Mouse (Mus musculus) adrenal gland, postnatal 4 days (tissue): ENCODE results near the gene Marveld1. TPM values are rescaled to one million over a fixed set of nuclear protein-coding genes. Genes with fewer than 3 reads are reported as not detected.

Experiments used
- DNase-seq, 2 experiments: peaks; one replicate each; pipeline ENCODE4 v3.0.0; 2021 to 2022; ENCODE audit warnings: low spot score in 2 of 2, mixed read lengths in 2 of 2
- total RNA-seq, 2 experiments: library from RNA; stranded (reverse); gene quantifications; 2 replicates each; pipeline ENCODE4 v1.2.3; 2021

Marveld1 gene
- total RNA-seq, 2 experiments from 2014 or later: 45.5 to 47.2 TPM

DNA sequence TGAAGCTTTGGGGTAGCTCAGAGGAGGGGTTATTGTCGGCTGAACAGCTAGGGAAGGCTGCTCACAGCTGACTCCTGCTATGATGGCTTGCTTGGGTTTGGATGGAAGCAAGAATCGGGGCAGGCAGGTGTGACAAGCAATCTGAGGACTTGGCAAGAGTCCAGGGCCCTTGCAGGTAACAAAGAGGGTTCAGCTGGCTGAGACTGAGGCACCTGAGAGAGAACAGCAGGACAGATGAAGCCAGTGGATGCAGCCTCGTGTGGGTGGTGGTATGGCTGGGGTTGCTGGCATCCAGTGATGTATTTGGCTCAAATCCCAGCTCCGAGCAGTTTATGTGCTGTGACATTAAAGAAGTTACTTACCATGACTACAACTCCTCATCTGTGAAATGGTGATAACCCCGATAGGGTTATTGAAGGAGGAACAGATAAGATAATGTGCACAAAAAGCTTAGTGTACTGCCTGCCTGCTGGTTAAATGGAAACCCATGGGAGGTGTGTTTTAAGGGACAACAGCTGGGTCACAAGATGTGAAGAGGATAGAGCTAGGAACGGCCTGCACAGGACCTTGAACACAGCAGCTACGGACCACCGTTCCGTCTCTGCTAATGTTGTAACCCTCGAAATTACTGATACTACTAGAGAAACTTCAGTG, 22.2 kb downstream of the Marveld1 start:
- no peak for DNase-seq

GRCm38 (mm10) chr19:42170025-42170969, 23.1 kb downstream of the Marveld1 start:
- peak; percentile 78 to 79 for DNase-seq

DNA sequence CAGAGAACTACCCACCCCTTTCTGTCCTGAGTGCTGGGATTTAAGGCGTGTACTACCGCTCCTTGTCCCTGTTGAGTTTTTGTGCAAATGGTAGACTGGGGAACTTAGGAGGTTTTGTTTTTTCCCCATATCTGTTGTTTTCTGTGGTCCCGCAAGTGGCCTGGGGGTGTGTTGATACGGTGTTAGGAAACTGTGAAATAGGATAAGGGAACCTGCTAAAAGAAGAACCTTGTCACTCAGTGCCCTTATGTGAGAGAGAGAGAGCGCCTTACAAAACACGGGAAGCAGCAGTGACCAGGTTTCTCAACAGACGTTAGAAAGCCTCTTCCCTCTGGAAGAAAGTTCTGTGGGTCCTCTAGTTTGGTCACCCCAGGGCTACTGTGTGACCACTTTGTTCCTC, 29.6 kb downstream of the Marveld1 start:
- no peak for DNase-seq

GRCm38 (mm10) chr19:42177461-42177860, 30.3 kb downstream of the Marveld1 start:
- DNase-seq: no peak

DNA sequence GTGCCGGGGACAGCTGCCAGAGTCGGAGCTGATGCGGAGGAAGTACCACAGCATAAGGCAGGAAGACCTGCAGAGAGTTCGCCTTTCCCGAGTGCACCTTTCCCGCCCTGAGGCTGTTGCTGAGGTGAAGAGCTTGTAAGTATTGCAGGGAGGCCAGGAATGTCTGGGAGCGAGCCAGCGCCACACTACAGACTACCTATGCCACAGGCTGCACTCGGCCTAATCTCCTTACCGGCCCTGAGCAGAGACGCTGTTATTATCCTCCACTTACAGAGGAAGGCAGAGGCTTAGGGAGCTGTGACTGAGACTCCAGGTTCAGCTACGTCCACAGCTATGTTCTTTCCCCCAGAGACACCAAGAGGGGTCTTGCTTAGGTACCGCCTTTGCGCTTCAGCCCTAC, 32.2 kb downstream of the Marveld1 start:
- no peak for DNase-seq

DNA sequence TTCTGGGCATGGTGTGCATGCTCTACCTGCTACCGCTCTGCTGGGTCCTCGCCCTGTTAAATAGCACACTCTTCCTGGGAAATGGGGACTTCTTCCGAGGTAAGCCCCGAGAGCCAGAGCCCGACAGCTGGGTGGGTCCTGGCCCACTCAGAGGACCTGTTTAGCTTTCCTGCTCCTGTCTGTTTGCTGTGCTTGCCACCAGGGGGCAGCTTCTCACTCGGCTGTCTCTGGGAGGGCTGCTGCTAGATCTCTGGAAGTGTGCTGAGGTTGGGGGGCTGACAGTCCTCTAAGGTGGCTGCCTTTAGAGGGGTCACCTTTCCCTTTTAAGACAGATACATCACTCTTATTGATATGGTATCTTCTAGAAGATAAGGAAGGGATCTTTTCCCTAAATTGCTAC, 35.5 kb downstream of the Marveld1 start:
- DNase-seq: no peak

DNA sequence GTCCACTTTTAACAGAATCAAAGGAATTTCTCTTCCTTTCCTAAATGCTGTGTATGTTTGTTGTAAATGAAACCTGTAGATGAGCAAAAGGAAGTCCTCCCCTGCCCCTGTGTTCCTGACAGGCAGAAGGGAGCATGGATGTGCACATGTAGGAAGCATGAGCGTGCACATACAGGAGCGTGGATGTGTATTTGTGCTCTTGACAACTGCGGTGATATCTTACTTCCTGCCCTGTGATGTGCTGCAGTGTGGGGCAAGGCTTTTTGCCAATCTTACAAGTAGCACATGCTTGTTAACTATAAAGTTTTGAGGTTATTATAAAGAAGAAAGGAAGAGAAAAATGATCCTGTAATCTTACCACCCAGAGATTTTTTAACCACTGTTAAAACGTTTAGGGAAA, 42.5 kb downstream of the Marveld1 start:
- DNase-seq: no peak

GRCm38 (mm10) chr19:42190494-42190893, 43.3 kb downstream of the Marveld1 start:
- DNase-seq: peak in 1 of 2 experiments; percentile 46

DNA sequence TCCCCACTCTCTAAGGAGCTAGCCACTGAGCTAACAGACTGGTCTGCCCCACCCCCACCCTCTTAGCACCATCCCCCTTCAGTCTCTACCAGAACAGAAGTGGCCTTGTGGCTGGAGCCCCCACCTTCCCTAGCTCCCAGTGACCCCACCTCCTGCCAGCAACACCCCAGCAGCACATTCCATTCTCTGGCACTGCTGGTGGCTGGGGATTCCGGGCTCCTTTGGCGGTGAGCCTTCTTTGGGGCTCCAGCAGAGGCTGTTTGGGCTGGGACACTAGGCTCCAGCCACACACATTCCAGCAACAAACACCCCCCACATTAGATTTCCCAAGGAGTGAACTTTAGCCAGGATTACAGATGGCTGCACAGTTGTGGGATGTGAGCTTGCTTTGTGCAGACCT, 46.1 kb downstream of the Marveld1 start:
- DNase-seq: no peak

DNA sequence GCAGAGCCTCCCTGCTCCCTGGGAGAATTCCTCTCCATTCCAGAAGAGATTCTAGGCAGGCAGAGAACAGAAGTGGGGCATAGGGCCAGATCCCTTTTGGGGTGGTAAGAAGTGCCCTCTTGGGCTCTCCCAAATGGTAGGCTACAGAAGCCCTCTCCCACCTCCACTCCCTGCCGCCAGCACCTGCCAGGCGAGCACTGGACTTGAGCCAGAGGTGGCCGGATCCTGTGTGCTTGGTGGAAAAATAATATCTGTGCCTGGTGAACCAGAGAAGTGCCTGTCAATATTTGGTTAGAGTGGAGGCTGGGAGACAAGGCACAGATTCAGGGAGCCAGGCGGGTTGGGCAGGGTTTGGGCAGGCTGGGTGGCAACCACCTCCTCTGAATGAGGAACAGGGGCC, 49.2 kb downstream of the Marveld1 start:
- no peak for DNase-seq

GRCm38 (mm10) chr19:42197066-42197465, 49.9 kb downstream of the Marveld1 start:
- DNase-seq: no peak

- DNase-seq: no peak
Observed at GRCm38 (mm10) chr19:42198026-42198425, 50.8 kb downstream of the Marveld1 start.

Other genes starting within 250 kb of the Marveld1 start
- 100 to 1,000 TPM; 411 to 420 TPM for gene Pgam1, start 235.5 kb upstream of the Marveld1 start, total RNA-seq
- 10 to 100 TPM; 30.1 to 33.8 TPM for gene Exosc1, start 214.0 kb upstream of the Marveld1 start, total RNA-seq
- 10 to 100 TPM; 43.4 to 48.4 TPM for gene Zdhhc16, start 213.9 kb upstream of the Marveld1 start, total RNA-seq
- gene Mms19, start 166.2 kb upstream of the Marveld1 start, total RNA-seq: 10 to 100 TPM; 34.3 to 44.5 TPM
- 10 to 100 TPM; 21.6 to 22.4 TPM for gene Ubtd1, start 165.6 kb upstream of the Marveld1 start, total RNA-seq
- gene Ankrd2, start 111.4 kb upstream of the Marveld1 start, total RNA-seq: 1 to 10 TPM in 1 of 2 experiments, under 1 TPM in 1; 0.36 to 2.8 TPM
- gene Hoga1, start 101.8 kb upstream of the Marveld1 start, total RNA-seq: 10 to 100 TPM; 21.5 to 22.6 TPM
- 1 to 10 TPM; 1.5 to 1.6 TPM for gene 4933411K16Rik, start 95.2 kb upstream of the Marveld1 start, total RNA-seq
- 10 to 100 TPM; 15.0 to 16.0 TPM for gene Morn4, start 61.0 kb upstream of the Marveld1 start, total RNA-seq
- gene Pi4k2a, start 56.9 kb upstream of the Marveld1 start, total RNA-seq: 10 to 100 TPM; 37.5 to 42.3 TPM
- 10 to 100 TPM; 15.1 to 15.3 TPM for gene Avpi1, start 18.3 kb upstream of the Marveld1 start, total RNA-seq
- gene Zfyve27, start 16.6 kb downstream of the Marveld1 start, total RNA-seq: 10 to 100 TPM; 61.4 to 63.9 TPM
- gene Sfrp5, start 54.9 kb downstream of the Marveld1 start, total RNA-seq: 1 to 10 TPM; 6.2 to 6.9 TPM
- 1 to 10 TPM; 2.3 to 3.4 TPM for gene Golga7b, start 100.2 kb downstream of the Marveld1 start, total RNA-seq